Mouse (Mus musculus) forebrain, embryonic 16.5 days (tissue): Measurements from ENCODE around the gene Oas1e. TPM values are rescaled to one million over a fixed set of nuclear protein-coding genes. Genes with fewer than 3 reads are reported as not detected.

ENCODE experiments used
- ATAC-seq: fragments of 200-750 bp; cut with Nextera tagmentation; 2 replicates; pipeline ENCODE4 v1.8.0; 2017; ENCODE audit warnings: mild to moderate bottlenecking, moderate library complexity
- H3K27ac ChIP-seq: fragments of 300-500 bp; sonication (generic); 2 replicates; pipeline ENCODE4 v1.5.1; 2014; ENCODE audit warnings: low read length, control low read depth
- H3K27me3 ChIP-seq: fragments of 300-500 bp; sonication (generic); replicated peaks from 2 replicates; pipeline ENCODE4 v1.6.1; 2014; ENCODE audit warnings: low read length; ENCODE audit not compliant: control insufficient read depth, insufficient read depth
- H3K36me3 ChIP-seq: fragments of 300-500 bp; sonication (generic); 2 replicates; pipeline ENCODE4 v1.6.1; 2014; ENCODE audit not compliant: control insufficient read depth, insufficient read depth
- H3K4me1 ChIP-seq: fragments of 300-500 bp; sonication (generic); replicated peaks from 2 replicates; pipeline ENCODE4 v1.6.1; 2014; ENCODE audit warnings: low read length; ENCODE audit not compliant: control insufficient read depth, insufficient read depth
- H3K4me2 ChIP-seq: fragments of 300-500 bp; sonication (generic); 2 replicates; pipeline ENCODE4 v1.6.1; 2014; ENCODE audit warnings: mild to moderate bottlenecking, low read length, control low read depth
- H3K4me3 ChIP-seq: fragments of 300-500 bp; sonication (generic); replicated peaks from 2 replicates; pipeline ENCODE4 v1.5.1; 2014; ENCODE audit warnings: mild to moderate bottlenecking, low read length, control low read depth
- H3K9ac ChIP-seq: fragments of 300-500 bp; sonication (generic); replicated peaks from 2 replicates; pipeline ENCODE4 v1.6.1; 2014; ENCODE audit warnings: low read depth, low read length, control low read depth
- H3K9me3 ChIP-seq: fragments of 300-500 bp; sonication (generic); 2 replicates; pipeline ENCODE4 v1.6.1; 2016; ENCODE audit warnings: low read length; ENCODE audit not compliant: control insufficient read depth
- WGBS: fragments of 180-500 bp; shearing (Covaris S2); extraction: QIAGEN DNeasy Blood & Tissue Kit; methylation state at CpG from one replicate; pipeline ENCODE4 v1.1.7; 2014; 5-methylcytosine and 5-hydroxymethylcytosine counted together
- polyA plus RNA-seq: library from polyadenylated mRNA; unstranded; fragments of >200 nt; fragmentation: Nextera tagmentation; extraction: Ambion mirVana; gene quantifications from 2 replicates; pipeline ENCODE4 v1.2.1, GENCODE M21; 2015

Oas1e gene
- polyA plus RNA-seq, 1 experiment from 2014 or later = not detected

GRCm38 (mm10) chr5:120752786-120753185 is 42.5 kb downstream of the Oas1e start:
- H3K4me2 ChIP-seq = no peak overlapping the region
- H3K27me3 ChIP-seq = no peaks in the 10 kb centered on the region
- H3K4me3 ChIP-seq = no peak overlapping the region
- no peak overlapping the region for H3K27ac ChIP-seq
- no peaks in the 10 kb centered on the region for H3K9me3 ChIP-seq
- no peak for ATAC-seq
- H3K9ac ChIP-seq = no peak overlapping the region
- no peaks in the 10 kb centered on the region for H3K4me1 ChIP-seq
- H3K36me3 ChIP-seq = no peaks in the 10 kb centered on the region
- WGBS = 74% methylated on average over 3 of the region's 3 CpGs

- Histone ChIP-seq H3K27ac (no peak overlapping the region), H3K4me3 (no peak overlapping the region), H3K9me3 (no peaks in the 10 kb centered on the region), H3K4me1 (peaks cover 2% of the 10 kb centered on the region), H3K36me3 (no peaks in the 10 kb centered on the region), H3K9ac (no peak overlapping the region), H3K27me3 (no peaks in the 10 kb centered on the region), H3K4me2 (no peak overlapping the region)
- 73% methylated on average over 3 of the region's 3 CpGs for WGBS
- no peak for ATAC-seq
Measured at GRCm38 (mm10) chr5:120751206-120751605, 44.1 kb downstream of the Oas1e start.

GRCm38 (mm10) chr5:120749688-120750087 is 45.6 kb downstream of the Oas1e start, which contains the start of gene Oas2:
Gene Oas2 (minus strand): TSS chr5:120749853.
- no peaks in the 10 kb centered on the region for H3K36me3 ChIP-seq
- H3K9ac ChIP-seq = no peak within 1 kb of the TSS
- no peak for ATAC-seq
- no peak within 1 kb of the TSS for H3K4me2 ChIP-seq
- H3K4me1 ChIP-seq = peaks cover 4% of the 10 kb centered on the region
- 62% methylated on average over 5 of the region's 5 CpGs for WGBS
- no peaks in the 10 kb centered on the region for H3K9me3 ChIP-seq
- no peak within 1 kb of the TSS for H3K27ac ChIP-seq
- H3K4me3 ChIP-seq = no peak within 1 kb of the TSS
- H3K27me3 ChIP-seq = no peaks in the 10 kb centered on the region

GRCm38 (mm10) chr5:120746451-120746850 is 48.9 kb downstream of the Oas1e start:
- Histone ChIP-seq H3K9me3 (no peaks in the 10 kb centered on the region), H3K36me3 (no peaks in the 10 kb centered on the region), H3K27me3 (no peaks in the 10 kb centered on the region), H3K27ac (no peak overlapping the region), H3K4me1 (peaks cover 4% of the 10 kb centered on the region), H3K4me3 (no peak overlapping the region), H3K4me2 (no peak overlapping the region), H3K9ac (no peak overlapping the region)
- ATAC-seq = no peak
- WGBS = 11% methylated on average over 5 of the region's 5 CpGs

- Histone ChIP-seq H3K4me3 (no peak overlapping the region), H3K36me3 (no peaks in the 10 kb centered on the region), H3K4me1 (peaks cover 4% of the 10 kb centered on the region), H3K9me3 (no peaks in the 10 kb centered on the region), H3K4me2 (no peak overlapping the region), H3K27ac (no peak overlapping the region), H3K9ac (no peak overlapping the region), H3K27me3 (no peaks in the 10 kb centered on the region)
- 27% methylated on average over 4 of the region's 4 CpGs for WGBS
- no peak for ATAC-seq
Measured at GRCm38 (mm10) chr5:120742125-120742524, 53.2 kb downstream of the Oas1e start.

Other genes starting within 250 kb of the Oas1e start
- gene Tpcn1, start 206.9 kb downstream of the Oas1e start, polyA plus RNA-seq = 15.4 and 18.3 TPM in 2 replicates
- 0.98 and 1.0 TPM in 2 replicates for gene Iqcd, start 206.5 kb downstream of the Oas1e start, polyA plus RNA-seq
- gene Rita1, start 182.9 kb downstream of the Oas1e start, polyA plus RNA-seq = 21.2 and 26.9 TPM in 2 replicates
- gene Ddx54, start 182.8 kb downstream of the Oas1e start, polyA plus RNA-seq = 49.2 and 49.3 TPM in 2 replicates
- 0.39 and 0.46 TPM in 2 replicates for gene Cfap73, start 161.3 kb downstream of the Oas1e start, polyA plus RNA-seq
- 5.3 and 6.3 TPM in 2 replicates for gene Rasal1, start 146.7 kb downstream of the Oas1e start, polyA plus RNA-seq
- gene Dtx1, start 83.6 kb downstream of the Oas1e start, polyA plus RNA-seq = 43.4 and 44.1 TPM in 2 replicates
- gene Oas2, start 45.7 kb downstream of the Oas1e start, polyA plus RNA-seq = 0.27 TPM in 1 of 2 replicates, not detected in the other
- gene Oas3, start 17.9 kb downstream of the Oas1e start, polyA plus RNA-seq = 0.15 and 0.25 TPM in 2 replicates
- gene Oas1c, start 17.0 kb upstream of the Oas1e start, polyA plus RNA-seq = 0.32 and 0.34 TPM in 2 replicates
- gene Oas1f, start 51.8 kb upstream of the Oas1e start, polyA plus RNA-seq = not detected in 2 replicates
- gene Oas1h, start 65.9 kb upstream of the Oas1e start, polyA plus RNA-seq = not detected in 2 replicates
- gene Oas1g, start 92.1 kb upstream of the Oas1e start, polyA plus RNA-seq = not detected in 2 replicates
- 0.40 and 0.53 TPM in 2 replicates for gene Oas1a, start 112.0 kb upstream of the Oas1e start, polyA plus RNA-seq
- gene Oas1d, start 119.0 kb upstream of the Oas1e start, polyA plus RNA-seq = not detected in 2 replicates
- 22.5 and 26.9 TPM in 2 replicates for gene Rph3a, start 214.6 kb upstream of the Oas1e start, polyA plus RNA-seq